Mouse (Mus musculus): ENCODE data around the gene Rbak. TPM values are rescaled to one million over a fixed set of nuclear protein-coding genes. Genes with fewer than 3 reads are reported as not detected.
"Not testable (repeated sequence)": the region's sequence is repeated elsewhere in the genome, so short reads cannot be mapped to it uniquely, and the experiment has no call there.

Gene Rbak
- 10.0 and 12.5 TPM in 2 replicates for polyA plus RNA-seq (2012; rRNA removed)

DNA sequence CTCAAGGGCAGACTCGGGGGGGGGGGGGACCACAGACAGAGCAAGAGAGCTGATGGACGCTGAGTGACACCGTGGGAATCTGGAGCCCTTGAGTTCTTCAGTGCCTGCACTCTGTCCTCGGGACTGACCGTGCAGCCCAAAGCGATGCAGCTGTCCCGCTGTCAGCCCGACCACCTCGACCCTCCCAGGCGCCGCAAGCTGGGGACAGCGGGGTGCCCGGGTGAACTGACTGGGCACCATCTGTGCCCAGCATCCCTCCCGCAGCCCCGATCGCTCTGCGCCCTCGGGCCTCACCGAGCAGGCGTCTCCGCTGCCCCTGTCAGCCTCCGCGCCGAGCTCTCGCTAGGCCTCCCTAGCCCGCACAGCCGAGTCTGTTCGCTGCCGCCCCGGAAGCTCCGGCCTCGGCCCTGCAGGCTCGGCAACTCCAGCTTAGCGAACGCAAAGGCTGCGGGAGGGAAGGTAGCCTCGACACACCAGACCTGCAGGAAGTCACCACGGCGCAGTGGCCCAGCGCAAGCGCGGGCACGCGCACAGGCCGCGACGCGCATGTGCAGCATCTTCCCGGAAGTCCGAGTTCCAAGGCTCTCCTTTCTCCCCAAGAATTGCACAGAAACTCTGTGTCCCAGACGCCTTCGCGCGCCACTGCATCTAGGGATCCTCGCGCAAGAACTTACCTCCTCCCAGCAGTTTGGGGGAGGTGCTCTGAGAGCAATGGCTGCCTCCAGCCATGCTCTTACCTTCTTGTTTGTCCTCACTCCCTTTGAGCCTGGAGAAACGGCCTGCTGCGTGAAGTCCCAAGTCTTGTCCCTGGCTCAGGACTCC is at the start of gene Rbak, which contains the start of gene Spdye4b:
Gene Rbak, minus strand, starts transcription at position 521 of the 822 bp plus-strand sequence.
Gene Spdye4b, plus strand, starts transcription at position 763 of the 822 bp plus-strand sequence.
- Histone ChIP-seq H3K4me1 (ENCODE audit: control insufficient read depth, insufficient read depth, low read length) (no peaks in the 10 kb centered on the region), H3K4me3 (ENCODE audit: insufficient read depth, low read length) (peak within 1 kb of the TSS; percentile 44), H3K27ac (ENCODE audit: insufficient read depth, low read length) (peak within 1 kb of the TSS; percentile 42)
- TF ChIP-seq POLR2A (IDR thresholded peaks at IDR 0.05; ENCODE audit: extremely low read depth, insufficient read depth, low read length) (peak; percentile 88), CTCF (IDR thresholded peaks at IDR 0.05; ENCODE audit: extremely low read depth, insufficient read depth, low read length) (no peak)

DNA sequence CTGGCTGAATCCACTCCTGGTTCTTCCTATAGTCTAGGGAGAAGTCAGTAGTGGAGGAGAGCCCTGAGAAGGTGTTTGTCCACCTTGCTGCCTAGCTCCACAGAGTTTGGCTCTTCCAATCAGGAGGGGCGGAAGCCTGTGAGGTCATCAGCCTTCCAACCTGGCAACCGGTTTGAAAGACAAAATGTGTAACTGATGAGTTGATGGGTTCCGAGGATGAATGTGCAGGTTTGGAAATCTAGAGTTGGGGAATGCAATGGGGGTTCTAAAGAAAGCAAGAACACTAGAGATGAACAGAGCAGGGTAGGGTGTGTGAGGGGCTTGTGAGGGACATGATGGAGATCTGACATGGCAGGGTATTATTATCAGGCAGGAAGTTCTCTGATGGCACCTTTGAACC is 46.2 kb upstream of the Rbak start, which contains the start of gene Spdye4a:
Gene Spdye4a, minus strand, starts transcription at position 101 of the 400 bp plus-strand sequence.
- TF ChIP-seq POLR2A (IDR thresholded peaks at IDR 0.05; ENCODE audit: extremely low read depth, insufficient read depth, low read length): no peak
- TF ChIP-seq CTCF (IDR thresholded peaks at IDR 0.05; ENCODE audit: extremely low read depth, insufficient read depth, low read length): no peak
- H3K27ac ChIP-seq (ENCODE audit: insufficient read depth, low read length): no peak within 1 kb of the TSS
- no peak within 1 kb of the TSS for H3K4me3 ChIP-seq (ENCODE audit: insufficient read depth, low read length)
- no peaks in the 10 kb centered on the region for H3K4me1 ChIP-seq (ENCODE audit: control insufficient read depth, insufficient read depth, low read length)

DNA sequence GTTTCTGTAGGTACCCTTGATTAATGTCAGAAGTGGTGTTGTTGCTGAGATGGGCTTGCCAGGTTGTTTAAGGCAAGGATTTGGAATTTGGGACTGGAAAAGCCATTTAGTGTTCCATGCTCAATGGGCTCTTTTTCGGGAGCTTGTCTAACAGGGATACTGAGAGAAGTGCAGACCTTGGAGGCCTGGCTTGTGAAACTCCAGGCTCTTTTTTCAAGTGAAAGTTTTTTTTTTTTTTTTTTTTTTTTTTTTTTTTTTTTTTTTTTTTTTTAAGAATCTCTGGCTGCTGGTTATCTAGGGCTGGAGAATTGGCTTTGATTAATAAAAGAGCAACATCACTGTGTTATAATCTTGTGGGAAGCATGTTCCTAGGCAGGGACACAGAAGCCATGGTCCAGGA is 41.7 kb upstream of the Rbak start:
- Histone ChIP-seq H3K27ac (ENCODE audit: insufficient read depth, low read length) (no peak overlapping the region), H3K4me3 (ENCODE audit: insufficient read depth, low read length) (no peak overlapping the region), H3K4me1 (ENCODE audit: control insufficient read depth, insufficient read depth, low read length) (no peaks in the 10 kb centered on the region)
- TF ChIP-seq POLR2A (IDR thresholded peaks at IDR 0.05; ENCODE audit: extremely low read depth, insufficient read depth, low read length) (no peak), CTCF (IDR thresholded peaks at IDR 0.05; ENCODE audit: extremely low read depth, insufficient read depth, low read length) (no peak)

DNA sequence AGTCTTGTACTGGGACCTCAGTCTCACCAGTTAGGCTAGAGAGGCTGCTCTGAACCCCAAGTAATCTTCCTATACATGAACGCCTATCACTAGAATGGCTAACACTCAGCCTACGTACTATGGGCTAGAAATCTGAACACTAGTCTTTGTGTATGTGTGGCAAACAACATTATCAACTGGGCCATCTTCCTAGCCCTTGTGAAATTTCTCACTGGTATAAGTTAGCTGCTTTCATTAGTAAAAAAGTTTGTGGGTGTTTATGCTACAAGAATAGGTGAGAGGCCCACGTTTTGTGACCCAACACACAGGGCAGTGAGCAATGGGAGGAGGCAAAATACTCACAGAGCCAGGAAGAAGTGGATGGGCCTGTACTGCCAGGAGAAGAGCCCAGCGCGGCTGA is 40.4 kb upstream of the Rbak start:
- no peaks in the 10 kb centered on the region for H3K4me1 ChIP-seq (ENCODE audit: control insufficient read depth, insufficient read depth, low read length)
- no peak overlapping the region for H3K27ac ChIP-seq (ENCODE audit: insufficient read depth, low read length)
- H3K4me3 ChIP-seq (ENCODE audit: insufficient read depth, low read length): no peak overlapping the region
- no peak for TF ChIP-seq CTCF (IDR thresholded peaks at IDR 0.05; ENCODE audit: extremely low read depth, insufficient read depth, low read length)
- no peak for TF ChIP-seq POLR2A (IDR thresholded peaks at IDR 0.05; ENCODE audit: extremely low read depth, insufficient read depth, low read length)

DNA sequence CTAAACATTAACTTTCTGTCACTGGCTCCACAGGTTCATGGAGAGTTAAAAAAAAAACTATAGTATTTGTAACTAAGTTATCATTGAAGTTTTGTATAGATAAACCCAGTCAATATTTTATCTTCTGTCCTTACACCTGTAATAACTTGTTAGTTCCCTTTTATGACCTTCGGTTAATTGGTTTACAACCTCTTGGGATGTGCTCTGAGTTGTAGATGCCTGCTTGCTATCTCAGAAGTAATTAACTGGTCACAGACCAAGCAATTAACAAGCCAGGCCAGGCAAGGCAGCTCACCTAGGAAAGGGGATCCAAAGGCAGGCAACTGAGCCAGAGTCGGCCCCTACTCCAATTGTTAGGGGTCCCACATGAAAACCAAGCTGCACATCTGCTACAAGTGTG is 33.3 kb upstream of the Rbak start:
- no peak for TF ChIP-seq POLR2A (IDR thresholded peaks at IDR 0.05; ENCODE audit: extremely low read depth, insufficient read depth, low read length)
- TF ChIP-seq CTCF (IDR thresholded peaks at IDR 0.05; ENCODE audit: extremely low read depth, insufficient read depth, low read length): no peak
- Histone ChIP-seq H3K27ac (ENCODE audit: insufficient read depth, low read length) (no peak overlapping the region), H3K4me3 (ENCODE audit: insufficient read depth, low read length) (no peak overlapping the region)

DNA sequence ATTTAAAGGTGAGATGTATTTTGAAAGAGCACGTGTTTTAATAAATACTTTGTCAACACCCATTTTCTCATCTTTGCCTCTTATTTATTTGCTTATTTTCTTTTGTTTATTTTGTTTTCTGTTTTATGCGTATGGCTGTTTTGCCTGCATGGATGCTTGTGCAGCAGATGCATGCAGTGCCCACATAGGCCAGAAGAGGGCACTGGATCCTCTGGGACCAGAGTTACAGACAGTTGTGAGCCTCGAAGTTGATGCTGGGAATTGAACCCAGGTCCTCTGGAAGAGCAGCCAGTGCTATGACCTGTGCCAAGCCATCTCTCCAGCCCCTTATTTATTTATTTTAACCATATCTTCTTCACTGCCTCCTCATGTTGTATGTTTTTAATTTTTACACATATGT is 24.4 kb upstream of the Rbak start:
- TF ChIP-seq POLR2A (IDR thresholded peaks at IDR 0.05; ENCODE audit: extremely low read depth, insufficient read depth, low read length): no peak
- 0 out of 2 replicates have a peak, but pooled peaks have one; percentile 2 for TF ChIP-seq CTCF (IDR thresholded peaks at IDR 0.05; ENCODE audit: extremely low read depth, insufficient read depth, low read length)
- Histone ChIP-seq H3K4me1 (ENCODE audit: control insufficient read depth, insufficient read depth, low read length) (no peaks in the 10 kb centered on the region), H3K27ac (ENCODE audit: insufficient read depth, low read length) (no peak overlapping the region), H3K4me3 (ENCODE audit: insufficient read depth, low read length) (no peak overlapping the region)

More for the DNA sequence above, 33.3 kb upstream of the Rbak start:
- no peaks in the 10 kb centered on the region for H3K4me1 ChIP-seq (ENCODE audit: control insufficient read depth, insufficient read depth, low read length)

DNA sequence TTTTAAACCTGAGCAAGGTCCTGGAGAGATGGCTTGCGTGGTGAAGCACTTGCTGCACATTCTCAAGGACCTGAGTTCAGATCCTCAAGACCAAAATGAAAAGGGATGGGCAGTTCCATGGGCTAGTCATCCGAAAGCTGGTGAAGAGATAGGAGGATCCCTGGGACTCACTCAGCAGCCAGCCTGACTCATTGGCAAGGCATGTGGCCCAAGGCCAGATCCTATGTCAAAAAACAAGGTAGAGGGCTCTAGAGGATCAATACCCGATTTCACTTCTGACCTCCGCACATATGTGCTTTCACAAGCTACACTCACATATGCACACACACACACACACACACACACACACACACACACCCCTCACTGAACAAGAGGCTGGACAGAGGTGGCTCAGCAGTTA is 15.9 kb upstream of the Rbak start:
- Histone ChIP-seq H3K4me1 (ENCODE audit: control insufficient read depth, insufficient read depth, low read length) (no peaks in the 10 kb centered on the region), H3K27ac (ENCODE audit: insufficient read depth, low read length) (no peak overlapping the region), H3K4me3 (ENCODE audit: insufficient read depth, low read length) (no peak overlapping the region)
- TF ChIP-seq CTCF (IDR thresholded peaks at IDR 0.05; ENCODE audit: extremely low read depth, insufficient read depth, low read length) (no peak), POLR2A (IDR thresholded peaks at IDR 0.05; ENCODE audit: extremely low read depth, insufficient read depth, low read length) (no peak)

DNA sequence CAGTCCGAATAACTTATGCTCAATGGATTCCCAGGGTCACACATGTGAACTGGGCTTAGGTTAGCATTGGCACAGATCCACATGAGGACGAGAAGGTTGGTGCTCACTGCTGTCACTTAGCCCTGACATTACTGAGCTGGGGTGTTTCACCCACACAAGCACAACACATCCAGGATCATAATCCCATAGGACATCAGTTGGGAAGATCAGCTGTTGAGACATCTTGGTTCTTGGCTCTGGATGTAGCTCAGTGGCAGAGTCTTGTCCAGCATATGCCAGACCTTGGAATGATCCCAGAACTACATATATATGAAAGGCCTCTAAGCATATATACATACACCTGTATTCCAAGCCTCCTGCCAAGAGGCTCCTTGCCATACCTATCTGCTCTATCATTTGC is 14.6 kb upstream of the Rbak start:
- no peak for TF ChIP-seq CTCF (IDR thresholded peaks at IDR 0.05; ENCODE audit: extremely low read depth, insufficient read depth, low read length)
- TF ChIP-seq POLR2A (IDR thresholded peaks at IDR 0.05; ENCODE audit: extremely low read depth, insufficient read depth, low read length): no peak
- Histone ChIP-seq H3K27ac (ENCODE audit: insufficient read depth, low read length) (no peak overlapping the region), H3K4me1 (ENCODE audit: control insufficient read depth, insufficient read depth, low read length) (no peaks in the 10 kb centered on the region), H3K4me3 (ENCODE audit: insufficient read depth, low read length) (no peak overlapping the region)

DNA sequence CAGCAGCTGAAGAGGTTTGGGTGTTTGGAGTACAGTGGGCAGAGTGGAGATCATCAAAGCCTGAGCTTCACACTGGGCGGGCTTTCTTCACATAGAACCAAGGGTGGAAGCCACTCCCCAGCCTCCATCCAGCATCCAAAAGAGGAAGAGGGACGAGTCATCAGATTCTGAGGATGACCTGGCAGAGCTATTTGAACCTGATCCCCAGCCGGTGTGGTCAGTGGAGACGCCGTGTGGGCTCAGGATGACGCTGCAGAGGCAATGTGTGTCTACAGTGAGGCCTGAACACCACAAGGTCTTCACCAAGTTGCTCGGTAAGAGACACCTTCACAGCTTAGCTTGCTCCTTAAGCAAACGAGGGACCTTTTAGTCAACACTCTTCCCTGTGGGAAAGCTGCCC is 14.2 kb upstream of the Rbak start:
- H3K4me3 ChIP-seq (ENCODE audit: insufficient read depth, low read length); H3K27ac ChIP-seq (ENCODE audit: insufficient read depth, low read length); H3K4me1 ChIP-seq (ENCODE audit: control insufficient read depth, insufficient read depth, low read length): not testable (repeated sequence)

DNA sequence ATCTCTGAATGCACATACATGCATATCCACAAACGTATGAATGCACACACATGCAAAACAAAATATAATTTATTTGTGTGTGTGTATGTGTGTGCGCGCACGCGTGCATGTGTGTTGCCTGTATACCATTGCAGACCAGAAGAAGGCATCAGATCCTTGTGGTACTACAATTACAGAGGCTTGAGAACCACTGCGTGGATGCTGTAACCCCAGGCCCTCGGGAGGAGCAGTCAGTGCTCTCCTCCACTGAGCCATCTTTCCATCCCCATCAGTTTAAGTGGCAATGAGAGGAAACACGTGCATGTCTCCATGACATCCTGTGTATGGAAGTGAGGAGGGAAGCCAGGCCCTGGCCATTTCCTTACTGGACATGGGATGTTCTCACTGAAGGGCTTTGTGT is 12.2 kb upstream of the Rbak start:
- TF ChIP-seq CTCF (IDR thresholded peaks at IDR 0.05; ENCODE audit: extremely low read depth, insufficient read depth, low read length) (no peak), POLR2A (IDR thresholded peaks at IDR 0.05; ENCODE audit: extremely low read depth, insufficient read depth, low read length) (no peak)
- Histone ChIP-seq H3K4me1 (ENCODE audit: control insufficient read depth, insufficient read depth, low read length) (no peaks in the 10 kb centered on the region), H3K27ac (ENCODE audit: insufficient read depth, low read length) (no peak overlapping the region), H3K4me3 (ENCODE audit: insufficient read depth, low read length) (no peak overlapping the region)

DNA sequence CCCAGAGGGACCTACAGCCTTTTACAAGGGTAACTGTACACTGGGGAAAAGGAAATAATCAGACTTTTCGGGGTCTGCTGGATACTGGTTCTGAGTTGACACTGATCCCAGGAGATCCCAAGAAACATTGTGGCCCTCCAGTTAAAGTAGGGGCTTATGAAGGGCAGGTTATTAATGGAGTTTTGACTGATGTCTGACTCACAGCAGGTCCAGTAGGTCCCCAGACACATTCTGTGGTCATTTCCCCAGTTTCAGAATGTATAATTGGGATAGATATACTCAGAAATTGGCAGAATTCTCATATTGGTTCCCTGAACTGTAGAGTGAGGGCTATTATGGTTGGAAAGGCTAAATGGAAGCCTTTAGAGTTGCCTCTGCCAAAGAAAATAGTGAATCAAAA is 7.4 kb upstream of the Rbak start:
- H3K27ac ChIP-seq (ENCODE audit: insufficient read depth, low read length); H3K4me3 ChIP-seq (ENCODE audit: insufficient read depth, low read length): not testable (repeated sequence)

More for the DNA sequence above, 7.4 kb upstream of the Rbak start:
- not testable (repeated sequence) for H3K4me1 ChIP-seq (ENCODE audit: control insufficient read depth, insufficient read depth, low read length)

All from cortical plate, adult 2 months (tissue).